Mouse (Mus musculus): Measurements from ENCODE around the gene Stkld1. TPM values are rescaled to one million over a fixed set of nuclear protein-coding genes. Genes with fewer than 3 reads are reported as not detected.

Stkld1 gene
- polyA plus RNA-seq, 1 experiment: 0.19 TPM

DNA sequence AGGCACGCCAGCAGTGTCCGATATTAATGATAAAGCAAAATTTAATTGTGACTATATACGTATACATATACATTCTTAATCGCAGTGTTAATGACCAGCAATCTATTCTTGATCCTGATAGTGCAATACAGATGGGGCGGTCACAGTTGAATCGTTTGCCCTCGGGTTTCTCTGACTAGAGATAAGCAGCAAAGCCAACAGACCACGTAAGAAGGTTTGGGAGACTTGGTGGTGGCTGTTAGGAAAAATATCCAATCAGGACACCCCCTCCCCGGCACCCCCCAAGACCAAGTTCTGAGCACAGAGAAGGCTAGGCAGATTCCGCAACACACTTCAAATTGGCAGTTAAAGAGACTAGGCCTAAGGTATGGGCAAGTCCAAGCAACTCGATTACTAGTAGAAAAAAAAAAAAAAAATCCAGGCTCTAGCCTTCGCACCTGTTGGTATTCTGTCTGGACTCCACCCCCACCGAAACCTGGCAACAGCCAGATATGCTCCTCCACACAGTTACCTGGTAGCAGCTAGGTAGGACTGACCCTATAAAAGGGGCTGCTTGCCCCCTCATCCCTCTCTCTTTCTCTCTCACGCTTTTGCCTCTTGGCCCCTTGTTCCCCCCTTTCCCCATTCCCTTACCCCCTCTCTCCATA lies 31.0 kb downstream of the Stkld1 start:
- Histone ChIP-seq H3K4me1 (ENCODE audit: control insufficient read depth, insufficient read depth, insufficient read length, low read length) (peaks cover 4% of the 10 kb centered on the region; the same call in 1 of the 2 replicates), H3K27ac (ENCODE audit: insufficient read depth, low read depth, low read length) (peak overlapping the region; percentile 92), H3K4me3 (ENCODE audit: low read depth, low read length) (peak overlapping the region; percentile 90), H3K27me3 (ENCODE audit: control insufficient read depth, insufficient read depth, low read length) (no peaks in the 10 kb centered on the region), H3K36me3 (ENCODE audit: control insufficient read depth, insufficient read depth, low read length) (peaks cover 15% of the 10 kb centered on the region)
- 7% methylated on average over 14 of the region's 14 CpGs for WGBS
- TF ChIP-seq CTCF (IDR thresholded peaks at IDR 0.05; ENCODE audit: extremely low read depth, insufficient read length, insufficient replicate concordance, low read depth, low read length): no peak
- no peak for TF ChIP-seq POLR2A (IDR thresholded peaks at IDR 0.05; ENCODE audit: low read depth, low read length)

DNA sequence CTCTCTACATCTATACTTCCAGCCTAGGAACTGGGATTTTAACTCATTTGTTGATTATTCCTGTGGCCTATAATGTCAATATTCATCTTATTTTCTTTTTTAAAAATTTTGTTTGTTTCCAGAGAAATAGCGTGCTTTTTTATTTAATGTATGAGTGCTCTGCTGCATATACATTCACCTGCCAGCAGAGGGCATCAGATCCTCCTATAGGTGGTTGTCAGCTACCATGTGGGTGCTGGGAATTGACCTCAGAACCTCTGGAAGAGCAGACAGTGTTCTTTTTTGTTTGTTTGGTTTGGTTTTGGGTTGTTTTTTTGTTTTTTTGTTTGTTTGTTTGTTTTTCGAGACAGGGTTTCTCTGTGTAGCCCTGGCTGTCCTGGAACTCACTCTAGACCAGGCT lies 33.4 kb downstream of the Stkld1 start:
- Histone ChIP-seq H3K27me3 (ENCODE audit: control insufficient read depth, insufficient read depth, low read length) (no peaks in the 10 kb centered on the region), H3K36me3 (ENCODE audit: control insufficient read depth, insufficient read depth, low read length) (peaks cover under 1% of the 10 kb centered on the region), H3K4me1 (ENCODE audit: control insufficient read depth, insufficient read depth, insufficient read length, low read length) (peaks cover 6% of the 10 kb centered on the region; the same call in 1 of the 2 replicates), H3K4me3 (ENCODE audit: low read depth, low read length) (no peak overlapping the region), H3K27ac (ENCODE audit: insufficient read depth, low read depth, low read length) (no peak overlapping the region)
- WGBS: 91% methylated on average over 2 of the region's 2 CpGs
- TF ChIP-seq POLR2A (IDR thresholded peaks at IDR 0.05; ENCODE audit: low read depth, low read length) (no peak), CTCF (IDR thresholded peaks at IDR 0.05; ENCODE audit: extremely low read depth, insufficient read length, insufficient replicate concordance, low read depth, low read length) (peak; percentile 7; the same call in 1 of the 2 replicates)

DNA sequence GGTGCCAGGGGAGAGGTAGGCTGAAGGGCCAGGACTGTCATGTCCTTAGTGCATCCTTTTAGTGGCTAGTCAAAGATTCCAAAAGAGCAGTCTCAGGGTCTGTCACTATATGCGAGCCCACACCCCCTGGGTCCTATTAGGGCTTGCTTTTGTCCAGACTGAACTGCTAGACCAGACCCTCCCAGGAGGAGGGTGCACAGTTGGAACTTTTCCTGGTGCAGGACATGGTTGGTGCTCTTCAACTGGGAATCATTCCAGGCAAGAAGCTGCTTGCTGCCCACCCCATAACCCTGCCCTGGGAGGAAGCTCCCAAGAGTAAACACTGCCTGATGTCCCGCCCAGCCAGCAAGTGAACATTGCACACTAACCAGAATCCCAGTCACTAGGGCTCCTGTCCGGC lies 39.3 kb downstream of the Stkld1 start, which contains the start of gene Adamts13:
Adamts13 (plus strand) TSS at position 301 of the 400 bp plus-strand sequence.
- Histone ChIP-seq H3K4me1 (ENCODE audit: control insufficient read depth, insufficient read depth, insufficient read length, low read length) (peaks cover 4% of the 10 kb centered on the region; the same call in 1 of the 2 replicates), H3K27me3 (ENCODE audit: control insufficient read depth, insufficient read depth, low read length) (peaks cover 3% of the 10 kb centered on the region; the same call in 1 of the 2 replicates), H3K4me3 (ENCODE audit: low read depth, low read length) (no peak within 1 kb of the TSS), H3K36me3 (ENCODE audit: control insufficient read depth, insufficient read depth, low read length) (no peaks in the 10 kb centered on the region), H3K27ac (ENCODE audit: insufficient read depth, low read depth, low read length) (peak within 1 kb of the TSS; percentile 42; the same call in 1 of the 2 replicates)
- no peak for TF ChIP-seq POLR2A (IDR thresholded peaks at IDR 0.05; ENCODE audit: low read depth, low read length)
- TF ChIP-seq CTCF (IDR thresholded peaks at IDR 0.05; ENCODE audit: extremely low read depth, insufficient read length, insufficient replicate concordance, low read depth, low read length): no peak
- WGBS: 43% methylated on average over 3 of the region's 3 CpGs

DNA sequence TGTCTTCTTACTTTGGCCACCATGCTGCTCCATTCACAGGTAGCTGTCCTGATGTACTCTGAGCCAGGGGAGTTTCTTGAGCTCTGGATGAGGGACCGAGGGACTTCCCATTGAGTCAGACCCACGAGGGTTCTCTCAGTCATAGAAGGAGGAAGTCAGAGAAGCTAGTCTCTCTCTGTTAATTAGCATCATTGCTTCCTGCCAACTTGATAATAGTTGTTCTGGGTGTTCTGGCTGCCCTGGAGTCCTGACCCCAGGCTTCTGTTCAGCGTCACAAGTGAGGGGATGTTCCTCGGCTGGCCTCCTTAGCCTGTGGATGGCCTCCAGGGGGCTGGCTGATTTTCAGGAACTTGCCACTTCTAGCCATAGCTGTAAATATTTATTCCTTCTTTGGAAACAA lies 40.1 kb downstream of the Stkld1 start:
- H3K36me3 ChIP-seq (ENCODE audit: control insufficient read depth, insufficient read depth, low read length): no peaks in the 10 kb centered on the region
- 33% methylated on average over 4 of the region's 4 CpGs for WGBS
- no peak overlapping the region for H3K4me3 ChIP-seq (ENCODE audit: low read depth, low read length)
- H3K27me3 ChIP-seq (ENCODE audit: control insufficient read depth, insufficient read depth, low read length): peaks cover 3% of the 10 kb centered on the region; the same call in 1 of the 2 replicates
- TF ChIP-seq CTCF (IDR thresholded peaks at IDR 0.05; ENCODE audit: extremely low read depth, insufficient read length, insufficient replicate concordance, low read depth, low read length): no peak
- TF ChIP-seq POLR2A (IDR thresholded peaks at IDR 0.05; ENCODE audit: low read depth, low read length): no peak
- peaks cover 4% of the 10 kb centered on the region; the same call in 1 of the 2 replicates for H3K4me1 ChIP-seq (ENCODE audit: control insufficient read depth, insufficient read depth, insufficient read length, low read length)
- H3K27ac ChIP-seq (ENCODE audit: insufficient read depth, low read depth, low read length): peak overlapping the region; percentile 42; the same call in 1 of the 2 replicates

DNA sequence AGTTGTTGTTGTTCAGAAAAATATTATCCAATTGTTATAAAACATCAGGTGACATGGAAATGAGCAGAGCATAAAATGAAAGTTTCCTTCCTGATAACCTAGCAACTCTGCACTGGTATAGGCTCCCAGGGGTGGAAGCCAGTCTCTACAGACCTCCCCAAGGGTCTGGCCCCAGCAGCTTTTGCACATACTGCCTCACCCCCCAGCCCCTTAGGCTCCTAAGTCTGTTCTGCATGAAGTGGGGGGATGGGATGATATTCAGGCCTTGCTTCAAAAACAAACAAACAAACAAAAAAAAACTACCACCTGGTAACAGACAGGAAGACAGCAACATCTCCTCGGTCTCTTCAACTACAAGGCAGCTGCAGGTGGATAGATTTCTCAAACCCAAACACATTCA lies 46.5 kb downstream of the Stkld1 start:
- no peaks in the 10 kb centered on the region for H3K27me3 ChIP-seq (ENCODE audit: control insufficient read depth, insufficient read depth, low read length)
- WGBS: 76% methylated on average over 1 of the region's 1 CpGs
- no peaks in the 10 kb centered on the region for H3K36me3 ChIP-seq (ENCODE audit: control insufficient read depth, insufficient read depth, low read length)
- H3K27ac ChIP-seq (ENCODE audit: insufficient read depth, low read depth, low read length): no peak overlapping the region
- no peak overlapping the region for H3K4me3 ChIP-seq (ENCODE audit: low read depth, low read length)
- no peaks in the 10 kb centered on the region; the same call in 1 of the 2 replicates for H3K4me1 ChIP-seq (ENCODE audit: control insufficient read depth, insufficient read depth, insufficient read length, low read length)
- no peak for TF ChIP-seq POLR2A (IDR thresholded peaks at IDR 0.05; ENCODE audit: low read depth, low read length)
- no peak for TF ChIP-seq CTCF (IDR thresholded peaks at IDR 0.05; ENCODE audit: extremely low read depth, insufficient read length, insufficient replicate concordance, low read depth, low read length)

DNA sequence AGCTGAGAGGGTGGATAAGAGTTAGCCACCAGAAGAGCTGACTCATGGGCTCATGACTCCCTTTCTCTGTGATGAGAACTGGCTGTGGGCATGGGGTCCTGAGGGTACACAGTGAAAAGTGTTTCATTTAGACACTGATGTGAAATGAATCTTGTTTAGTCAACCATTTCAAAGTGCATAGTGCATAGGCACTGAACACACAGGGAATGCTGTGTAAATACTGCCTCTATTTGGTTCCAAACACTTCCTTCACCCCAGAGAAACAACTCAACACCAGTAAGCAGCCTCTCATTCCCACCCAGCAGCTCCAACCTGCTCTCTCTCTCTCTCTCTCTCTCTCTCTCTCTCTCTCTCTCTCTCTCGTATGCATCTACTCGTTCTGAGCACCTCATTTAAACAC lies 50.3 kb downstream of the Stkld1 start:
- Histone ChIP-seq H3K36me3 (ENCODE audit: control insufficient read depth, insufficient read depth, low read length) (no peaks in the 10 kb centered on the region), H3K27me3 (ENCODE audit: control insufficient read depth, insufficient read depth, low read length) (no peaks in the 10 kb centered on the region), H3K27ac (ENCODE audit: insufficient read depth, low read depth, low read length) (no peak overlapping the region), H3K4me3 (ENCODE audit: low read depth, low read length) (no peak overlapping the region), H3K4me1 (ENCODE audit: control insufficient read depth, insufficient read depth, insufficient read length, low read length) (no peaks in the 10 kb centered on the region; the same call in 1 of the 2 replicates)
- TF ChIP-seq POLR2A (IDR thresholded peaks at IDR 0.05; ENCODE audit: low read depth, low read length) (no peak), CTCF (IDR thresholded peaks at IDR 0.05; ENCODE audit: extremely low read depth, insufficient read length, insufficient replicate concordance, low read depth, low read length) (no peak)
- 70% methylated on average over 2 of the region's 2 CpGs for WGBS

DNA sequence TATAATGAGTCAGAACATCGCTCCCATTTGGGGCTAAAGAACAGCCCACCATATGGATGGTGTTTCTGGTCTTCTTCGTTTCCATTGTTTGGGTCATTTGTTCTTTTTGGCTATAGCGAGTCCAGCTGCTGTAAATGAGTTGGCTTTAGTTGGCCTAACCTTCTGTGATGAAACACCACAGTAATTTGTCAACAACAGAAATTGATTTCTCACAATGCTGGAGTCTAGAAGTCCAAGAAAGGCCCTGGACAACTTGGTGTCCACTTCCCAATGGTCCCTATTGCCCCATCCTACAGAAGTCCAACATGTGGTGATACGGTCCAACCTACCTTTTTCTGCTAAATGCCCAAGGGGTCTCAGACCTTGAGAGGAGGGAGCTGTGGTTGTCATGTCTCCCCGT lies 50.8 kb downstream of the Stkld1 start:
- Histone ChIP-seq H3K27me3 (ENCODE audit: control insufficient read depth, insufficient read depth, low read length) (no peaks in the 10 kb centered on the region), H3K4me3 (ENCODE audit: low read depth, low read length) (no peak overlapping the region), H3K36me3 (ENCODE audit: control insufficient read depth, insufficient read depth, low read length) (no peaks in the 10 kb centered on the region), H3K27ac (ENCODE audit: insufficient read depth, low read depth, low read length) (no peak overlapping the region), H3K4me1 (ENCODE audit: control insufficient read depth, insufficient read depth, insufficient read length, low read length) (no peaks in the 10 kb centered on the region; the same call in 1 of the 2 replicates)
- TF ChIP-seq POLR2A (IDR thresholded peaks at IDR 0.05; ENCODE audit: low read depth, low read length) (no peak), CTCF (IDR thresholded peaks at IDR 0.05; ENCODE audit: extremely low read depth, insufficient read length, insufficient replicate concordance, low read depth, low read length) (no peak)
- WGBS: 82% methylated on average over 5 of the region's 5 CpGs

Data from small intestine, adult 2 months (tissue).